Mouse (Mus musculus) testis, adult 2 months (tissue): Measurements from ENCODE around the gene Gm20388. TPM values are rescaled to one million over a fixed set of nuclear protein-coding genes. Genes with fewer than 3 reads are reported as not detected.

Source experiments
- H3K27ac ChIP-seq: fragments of 200-500 bp; 2 replicates; pipeline ENCODE4 v1.5.1; 2012; ENCODE audit warnings: low read depth, low read length; ENCODE audit not compliant: control insufficient read depth, insufficient read depth
- H3K27me3 ChIP-seq: fragments of 200-500 bp; 2 replicates; pipeline ENCODE4 v1.6.1; 2012; ENCODE audit warnings: mild to moderate bottlenecking, low read length, moderate library complexity; ENCODE audit not compliant: control insufficient read depth, insufficient read depth
- H3K36me3 ChIP-seq: fragments of 200-500 bp; 2 replicates; pipeline ENCODE4 v1.6.1; 2012; ENCODE audit warnings: mild to moderate bottlenecking, low read length; ENCODE audit not compliant: control insufficient read depth, insufficient read depth
- H3K4me1 ChIP-seq: fragments of 200-500 bp; 2 replicates; pipeline ENCODE4 v1.6.1; 2012; ENCODE audit warnings: low read length; ENCODE audit not compliant: control insufficient read depth, insufficient read depth
- H3K4me3 ChIP-seq: fragments of 200-500 bp; 2 replicates; pipeline ENCODE4 v1.5.1; 2012; ENCODE audit warnings: low read depth, mild to moderate bottlenecking, low read length, moderate library complexity, mixed read lengths; ENCODE audit not compliant: control insufficient read depth
- CTCF ChIP-seq: fragments of 200-500 bp; IDR thresholded peaks from 2 replicates; pipeline ENCODE4 v1.5.1; 2012; ENCODE audit warnings: low read depth, mild to moderate bottlenecking, inconsistent platforms, low read length, moderate library complexity; ENCODE audit not compliant: control insufficient read depth, insufficient read depth, insufficient replicate concordance
- POLR2A ChIP-seq: fragments of 200-500 bp; IDR thresholded peaks from 2 replicates; pipeline ENCODE4 v1.6.1; 2012; ENCODE audit warnings: low read depth, mild to moderate bottlenecking, inconsistent platforms, low read length, moderate library complexity; ENCODE audit not compliant: control insufficient read depth
- polyA plus RNA-seq: library from polyadenylated mRNA; depleted of rRNA; stranded (reverse); fragments of >200 nt; gene quantifications from 2 replicates; pipeline ENCODE4 v1.2.3, GENCODE M21; 2012

Gm20388 gene
- polyA plus RNA-seq, 1 experiment, result 5.6 TPM

GRCm38 (mm10) chr8:121029076-121029475, 1118.4 kb downstream of the Gm20388 start:
- Histone ChIP-seq H3K4me3 (no peak overlapping the region), H3K4me1 (no peaks in the 10 kb centered on the region), H3K36me3 (no peaks in the 10 kb centered on the region), H3K27ac (no peak overlapping the region), H3K27me3 (no peaks in the 10 kb centered on the region)
- TF ChIP-seq CTCF (no peak), POLR2A (no peak)

DNA sequence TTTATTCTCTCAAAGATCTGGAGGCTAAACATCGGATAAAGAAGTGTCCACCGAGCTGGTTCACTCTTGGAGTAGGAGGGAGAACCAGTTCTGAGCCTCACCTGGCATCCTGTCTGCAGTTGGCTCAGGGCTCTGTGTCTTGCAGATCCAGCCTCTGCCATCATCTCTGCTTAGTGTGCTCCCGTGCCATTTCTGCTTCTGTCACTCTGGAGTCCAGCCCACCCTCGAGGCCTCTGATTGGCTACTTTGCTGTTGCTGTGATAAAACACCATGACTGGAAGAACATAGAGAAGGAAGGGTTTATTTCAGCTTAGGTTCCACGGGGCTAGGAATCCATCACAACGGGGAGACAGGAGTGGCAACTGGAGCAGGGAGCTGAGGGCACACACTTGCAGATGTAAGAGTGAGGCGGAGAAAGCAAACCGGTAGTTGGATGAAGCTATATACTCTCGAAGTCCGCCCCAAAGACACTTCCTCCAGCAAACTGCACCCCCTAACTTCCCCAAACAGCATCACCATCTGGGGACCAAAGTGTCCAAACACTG, 1119.9 kb downstream of the Gm20388 start:
- no peak for TF ChIP-seq CTCF
- TF ChIP-seq POLR2A, result no peak
- Histone ChIP-seq H3K27me3 (no peaks in the 10 kb centered on the region), H3K27ac (no peak overlapping the region), H3K36me3 (no peaks in the 10 kb centered on the region), H3K4me3 (no peak overlapping the region), H3K4me1 (no peaks in the 10 kb centered on the region)

DNA sequence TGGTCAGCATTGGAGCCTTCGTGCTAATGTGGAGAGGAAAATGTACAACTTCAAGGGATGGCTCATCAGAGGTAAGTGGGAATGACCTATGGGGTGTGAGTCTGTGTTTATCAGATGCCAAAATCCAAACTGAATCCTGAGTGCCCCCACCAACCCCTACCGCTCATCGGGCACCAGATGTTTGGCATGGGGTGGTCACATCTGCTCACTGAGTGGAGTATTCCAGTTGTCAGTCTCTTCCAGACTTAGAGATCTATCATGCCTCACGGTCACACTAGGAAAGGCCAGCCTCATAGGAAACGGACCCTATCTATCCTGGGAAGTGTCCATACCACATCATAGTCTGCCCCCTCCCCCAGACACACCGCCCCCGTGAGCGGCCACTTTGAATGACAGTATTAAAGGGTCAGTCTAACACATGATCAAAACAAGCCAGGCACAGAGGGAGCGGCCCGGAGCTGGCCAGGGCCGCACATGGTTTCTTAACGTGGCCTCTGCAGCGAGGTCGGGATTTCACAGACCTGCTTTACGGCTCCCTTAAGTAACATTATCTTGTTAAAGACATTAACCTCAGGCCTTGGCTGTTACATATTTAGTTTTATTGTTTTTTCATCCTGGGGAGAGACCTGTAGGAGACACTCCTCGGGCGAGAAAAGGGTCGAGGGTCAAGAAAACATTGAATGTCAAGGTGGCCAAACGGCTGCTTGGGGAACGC, 1122.8 kb downstream of the Gm20388 start:
- no peaks in the 10 kb centered on the region for H3K27me3 ChIP-seq
- TF ChIP-seq CTCF (no peak), POLR2A (no peak)

DNA sequence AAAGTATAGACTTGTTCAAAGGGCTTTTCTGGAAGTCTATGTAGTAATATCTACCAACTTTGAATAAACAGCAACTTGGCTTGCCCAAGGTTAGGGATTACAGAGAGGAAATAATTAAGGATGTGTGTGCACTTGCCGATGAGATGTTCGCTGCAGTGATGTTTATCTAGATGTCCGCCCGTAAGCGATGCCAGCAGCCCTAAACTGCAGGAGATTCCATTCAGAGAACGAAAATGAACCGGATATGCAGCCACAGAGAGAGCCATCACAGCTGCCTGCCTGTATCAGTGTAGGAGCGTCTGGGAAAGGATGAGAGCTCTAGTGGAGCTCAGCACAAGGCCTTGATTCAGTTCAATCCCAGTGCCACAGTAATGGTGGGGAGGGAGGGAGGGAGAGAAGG, 1125.0 kb downstream of the Gm20388 start:
- no peaks in the 10 kb centered on the region for H3K27me3 ChIP-seq
- H3K36me3 ChIP-seq, result no peaks in the 10 kb centered on the region
- TF ChIP-seq POLR2A, result no peak
- no peak for TF ChIP-seq CTCF
- no peaks in the 10 kb centered on the region for H3K4me1 ChIP-seq
- no peak overlapping the region for H3K27ac ChIP-seq
- no peak overlapping the region for H3K4me3 ChIP-seq

More for the DNA sequence above, 1122.8 kb downstream of the Gm20388 start:
- Histone ChIP-seq H3K27ac (no peak overlapping the region), H3K36me3 (no peaks in the 10 kb centered on the region), H3K4me1 (no peaks in the 10 kb centered on the region), H3K4me3 (no peak overlapping the region)

GRCm38 (mm10) chr8:121043719-121044440, 1133.2 kb downstream of the Gm20388 start:
- Histone ChIP-seq H3K36me3 (no peaks in the 10 kb centered on the region), H3K4me1 (peaks cover 8% of the 10 kb centered on the region), H3K4me3 (no peak overlapping the region), H3K27me3 (no peaks in the 10 kb centered on the region), H3K27ac (no peak overlapping the region)
- TF ChIP-seq CTCF, result no peak
- no peak for TF ChIP-seq POLR2A

GRCm38 (mm10) chr8:121047441-121047840, 1136.8 kb downstream of the Gm20388 start:
- peak; percentile 25; the same call in 1 of the 2 replicates for TF ChIP-seq CTCF
- no peak for TF ChIP-seq POLR2A
- no peaks in the 10 kb centered on the region for H3K27me3 ChIP-seq
- no peak overlapping the region for H3K27ac ChIP-seq
- H3K4me1 ChIP-seq, result peaks cover 8% of the 10 kb centered on the region
- no peak overlapping the region for H3K4me3 ChIP-seq
- H3K36me3 ChIP-seq, result no peaks in the 10 kb centered on the region

- Histone ChIP-seq H3K4me1 (no peaks in the 10 kb centered on the region), H3K36me3 (no peaks in the 10 kb centered on the region), H3K27ac (no peak overlapping the region), H3K27me3 (no peaks in the 10 kb centered on the region), H3K4me3 (no peak overlapping the region)
- no peak for TF ChIP-seq POLR2A
- TF ChIP-seq CTCF, result no peak
These were observed 1147.4 kb downstream of the Gm20388 start for GRCm38 (mm10) chr8:121058081-121058480.

DNA sequence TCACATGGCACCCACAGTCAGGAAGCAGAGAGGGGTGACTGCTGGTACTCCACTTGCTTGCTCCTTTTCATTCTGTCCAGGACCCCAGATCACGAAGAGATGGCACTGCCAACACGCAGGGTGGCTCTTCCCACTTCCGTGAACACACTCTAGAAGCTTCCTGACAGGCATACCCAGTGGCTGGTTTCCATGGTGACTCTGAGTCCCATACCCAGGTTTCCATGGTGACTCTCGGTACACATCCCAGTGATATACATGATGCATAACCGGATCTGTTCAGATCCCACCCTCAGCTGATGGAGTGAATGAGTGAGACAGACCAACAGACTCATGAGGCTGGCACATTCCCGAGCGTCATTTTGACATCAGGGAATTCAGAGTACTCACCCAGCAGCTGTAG, 1148.5 kb downstream of the Gm20388 start:
- Histone ChIP-seq H3K27me3 (no peaks in the 10 kb centered on the region), H3K4me1 (no peaks in the 10 kb centered on the region), H3K4me3 (no peak overlapping the region), H3K27ac (no peak overlapping the region), H3K36me3 (no peaks in the 10 kb centered on the region)
- TF ChIP-seq POLR2A, result no peak
